Mouse (Mus musculus) macrophage (primary cell): ENCODE measurements around the gene Kremen1. TPM values are rescaled to one million over a fixed set of nuclear protein-coding genes. Genes with fewer than 3 reads are reported as not detected.

Source experiments
- H3K27ac ChIP-seq: fragments of 350-480 bp; formaldehyde crosslinking; 2 replicates; pipeline ENCODE4 v1.9.0; 2021
- H3K36me3 ChIP-seq: fragments of 350-480 bp; formaldehyde crosslinking; 2 replicates; pipeline ENCODE4 v1.9.0; 2021; ENCODE audit errors: inconsistent target
- H3K4me3 ChIP-seq: fragments of 350-480 bp; formaldehyde crosslinking; 2 replicates; pipeline ENCODE4 v1.9.0; 2021; ENCODE audit errors: inconsistent target
- H3K79me2 ChIP-seq: fragments of 350-480 bp; formaldehyde crosslinking; 2 replicates; pipeline ENCODE4 v1.9.0; 2021; ENCODE audit errors: inconsistent target
- WGBS: methylation state at CpG from one replicate; pipeline ENCODE4 v1.1.7; 2026; ENCODE audit warnings: inconsistent platforms; ENCODE audit not compliant: missing documents; 5-methylcytosine and 5-hydroxymethylcytosine counted together
- polyA plus RNA-seq: library from polyadenylated mRNA; stranded (reverse); fragments of 250-400 nt; gene quantifications from 3 replicates; pipeline ENCODE4 v1.2.4, GENCODE M21; 2018; ENCODE audit warnings: inconsistent platforms

Gene Kremen1
- polyA plus RNA-seq, 1 experiment from 2014 or later, result 6.3 TPM

DNA sequence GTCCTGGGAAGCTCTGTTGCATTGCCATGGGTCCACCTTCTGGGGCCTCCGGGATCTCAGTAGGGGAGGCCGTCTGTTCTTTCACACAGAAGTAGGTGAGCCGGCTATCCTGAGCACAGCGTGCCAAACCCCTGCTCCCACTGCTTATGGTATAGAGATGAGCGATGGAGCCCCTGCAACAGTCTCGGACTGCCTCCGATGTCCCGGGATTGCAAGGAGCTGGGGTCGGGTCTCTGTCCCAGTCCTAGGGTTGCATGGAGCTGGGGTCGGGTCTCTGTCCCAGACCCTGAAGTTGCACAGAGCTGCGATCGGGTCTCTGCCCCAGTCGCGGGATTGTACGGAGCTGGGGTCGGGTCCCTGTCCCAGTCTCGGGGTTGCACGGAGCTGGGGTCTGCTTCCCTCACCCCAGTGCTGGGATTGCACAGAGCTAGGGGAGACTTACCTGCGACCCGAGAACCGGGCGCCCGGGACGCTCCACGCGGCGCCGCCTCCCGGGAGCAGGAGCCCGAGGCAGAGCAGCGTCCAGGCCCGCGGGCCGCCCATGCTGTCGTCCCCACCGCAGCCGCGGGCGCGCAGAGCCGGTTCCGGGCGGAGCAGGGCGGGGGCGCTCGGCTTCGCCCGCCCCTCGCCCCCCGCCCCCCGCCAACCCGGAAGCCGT is 109.5 kb downstream of the Kremen1 start, which contains the start of gene Emid1:
Emid1 (minus strand) TSS at position 578 of the 658 bp plus-strand sequence.
- Histone ChIP-seq H3K79me2 (no peaks in the 10 kb centered on the region), H3K36me3 (no peaks in the 10 kb centered on the region), H3K27ac (no peak within 1 kb of the TSS), H3K4me3 (no peak within 1 kb of the TSS)
- 6% methylated on average over 33 of the region's 53 CpGs for WGBS

DNA sequence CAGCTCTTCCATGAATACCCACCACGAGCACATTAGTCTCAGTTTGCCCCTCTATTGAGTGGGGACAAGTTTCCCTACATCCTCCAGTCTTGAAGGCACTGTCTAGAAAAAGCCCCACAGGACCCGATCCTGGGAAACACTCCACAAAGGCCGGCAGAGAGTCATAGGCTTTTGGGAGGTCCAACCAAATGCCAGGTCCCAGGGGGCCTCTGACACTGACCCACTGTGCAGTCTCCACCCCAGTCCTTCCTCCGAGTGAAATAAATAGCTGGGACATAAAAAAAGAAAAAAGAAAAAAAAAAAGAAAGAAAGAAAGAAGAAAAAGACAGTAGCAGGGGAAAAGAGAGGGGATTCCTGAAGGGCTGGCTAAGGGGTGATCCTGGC is 110.1 kb downstream of the Kremen1 start:
- no peak overlapping the region for H3K27ac ChIP-seq
- no peaks in the 10 kb centered on the region for H3K79me2 ChIP-seq
- WGBS, result 42% methylated on average over 3 of the region's 4 CpGs
- H3K4me3 ChIP-seq, result no peak overlapping the region
- H3K36me3 ChIP-seq, result no peaks in the 10 kb centered on the region

DNA sequence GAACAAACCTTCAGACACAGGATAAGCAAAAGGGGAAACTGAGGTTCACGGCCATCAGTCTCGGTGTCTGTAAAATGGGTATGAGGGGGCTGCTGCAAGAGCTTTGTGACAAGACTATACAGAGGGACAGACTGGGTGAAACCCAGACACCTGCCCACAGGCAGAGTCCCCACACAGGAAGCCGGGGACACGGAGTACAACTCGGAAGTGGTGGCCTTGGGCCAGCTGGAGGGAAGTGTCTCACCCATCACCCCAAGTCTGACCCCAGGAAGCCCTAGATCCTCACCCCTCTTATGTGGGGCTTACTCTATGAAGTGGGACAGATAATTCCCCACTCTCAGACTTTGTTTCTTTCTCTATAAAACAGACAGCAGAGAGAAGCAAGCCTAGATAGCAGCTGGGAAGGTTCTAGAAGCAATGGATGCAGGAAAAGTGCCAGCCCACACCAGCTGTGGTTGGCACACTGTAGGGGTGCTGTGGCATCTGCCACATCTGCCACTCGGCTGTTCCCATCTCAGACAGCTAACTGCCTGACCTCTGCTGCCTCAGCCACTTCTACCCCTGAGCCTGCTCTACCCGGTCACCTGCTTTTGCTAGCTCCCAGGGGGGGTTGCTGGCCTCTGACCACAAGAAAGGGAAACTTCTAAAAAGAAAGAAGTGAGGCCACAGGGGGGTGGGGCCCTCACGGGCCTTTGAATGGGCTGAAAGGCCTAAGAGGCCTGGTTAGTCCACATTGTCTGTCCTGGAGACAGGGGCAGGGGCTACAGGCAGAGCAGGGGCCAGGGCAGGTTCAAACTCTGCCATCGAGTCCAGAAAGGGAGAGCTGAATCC is 110.7 kb downstream of the Kremen1 start:
- H3K36me3 ChIP-seq, result no peaks in the 10 kb centered on the region
- H3K27ac ChIP-seq, result no peak overlapping the region
- H3K4me3 ChIP-seq, result no peak overlapping the region
- no peaks in the 10 kb centered on the region for H3K79me2 ChIP-seq
- WGBS, result 35% methylated on average over 9 of the region's 9 CpGs

DNA sequence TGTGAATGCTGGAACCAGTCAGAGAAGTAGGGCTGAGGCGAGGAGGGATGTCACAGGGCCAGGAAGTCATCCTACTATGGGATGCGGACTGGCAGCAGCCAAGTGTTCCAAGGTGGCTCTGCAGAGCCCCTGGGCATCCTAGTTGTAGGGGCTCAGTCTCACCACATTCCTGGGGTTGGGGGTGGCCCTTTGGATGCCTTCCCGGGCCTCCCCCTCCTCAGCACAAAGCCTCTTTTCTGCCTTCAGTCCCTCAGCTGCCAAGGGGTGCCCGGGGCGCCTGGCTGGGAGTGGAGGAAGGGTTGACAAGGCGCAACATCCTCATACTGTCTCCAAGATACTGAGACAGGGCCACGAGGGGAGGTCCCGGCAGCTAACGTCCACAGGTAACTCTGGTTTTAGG is 111.4 kb downstream of the Kremen1 start:
- WGBS, result 74% methylated on average over 9 of the region's 9 CpGs
- no peak overlapping the region for H3K4me3 ChIP-seq
- no peaks in the 10 kb centered on the region for H3K36me3 ChIP-seq
- H3K79me2 ChIP-seq, result no peaks in the 10 kb centered on the region
- no peak overlapping the region for H3K27ac ChIP-seq

DNA sequence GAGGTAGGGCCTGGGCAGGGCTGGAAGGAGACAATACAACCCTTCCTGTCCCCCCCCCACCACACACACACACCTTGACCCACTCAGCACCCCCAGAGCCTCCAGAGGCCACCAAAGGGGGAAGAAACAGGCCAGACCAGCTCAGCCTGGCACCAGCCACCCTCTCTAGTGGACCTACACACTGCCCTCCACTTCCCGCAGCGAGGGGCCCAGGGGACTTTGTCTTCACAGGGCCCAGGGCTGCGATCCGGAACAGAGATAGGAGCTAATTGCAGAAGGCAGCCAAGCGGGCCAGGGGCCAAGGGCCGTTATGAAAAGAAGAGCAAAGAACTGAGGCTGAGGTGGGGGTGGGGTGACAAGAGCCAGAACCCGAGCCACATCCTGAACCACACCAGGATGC is 112.1 kb downstream of the Kremen1 start:
- Histone ChIP-seq H3K4me3 (no peak overlapping the region), H3K27ac (no peak overlapping the region), H3K79me2 (no peaks in the 10 kb centered on the region), H3K36me3 (no peaks in the 10 kb centered on the region)
- 24% methylated on average over 7 of the region's 7 CpGs for WGBS

DNA sequence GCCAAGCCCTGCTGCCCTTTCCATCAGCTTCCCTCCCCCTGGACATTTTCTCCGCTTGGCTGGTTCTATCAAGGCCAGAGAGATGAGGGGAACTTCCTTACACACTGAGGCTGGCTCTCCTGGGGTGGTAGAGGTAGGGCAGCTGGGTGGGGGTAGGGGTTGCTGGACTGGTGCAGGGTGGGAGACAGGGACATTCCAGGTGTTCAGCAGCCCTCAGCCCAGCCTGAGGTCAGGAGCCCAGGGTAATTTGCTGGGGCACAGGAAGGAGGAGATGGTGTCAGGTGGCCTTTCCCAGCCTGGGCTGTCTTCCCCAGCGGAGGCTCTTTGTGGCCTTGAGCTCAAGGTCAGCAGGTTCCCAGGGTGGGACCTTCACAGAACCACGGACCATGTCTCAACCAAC is 115.8 kb downstream of the Kremen1 start:
- 92% methylated on average over 3 of the region's 3 CpGs for WGBS
- no peaks in the 10 kb centered on the region for H3K36me3 ChIP-seq
- H3K4me3 ChIP-seq, result no peak overlapping the region
- H3K79me2 ChIP-seq, result no peaks in the 10 kb centered on the region
- no peak overlapping the region for H3K27ac ChIP-seq

DNA sequence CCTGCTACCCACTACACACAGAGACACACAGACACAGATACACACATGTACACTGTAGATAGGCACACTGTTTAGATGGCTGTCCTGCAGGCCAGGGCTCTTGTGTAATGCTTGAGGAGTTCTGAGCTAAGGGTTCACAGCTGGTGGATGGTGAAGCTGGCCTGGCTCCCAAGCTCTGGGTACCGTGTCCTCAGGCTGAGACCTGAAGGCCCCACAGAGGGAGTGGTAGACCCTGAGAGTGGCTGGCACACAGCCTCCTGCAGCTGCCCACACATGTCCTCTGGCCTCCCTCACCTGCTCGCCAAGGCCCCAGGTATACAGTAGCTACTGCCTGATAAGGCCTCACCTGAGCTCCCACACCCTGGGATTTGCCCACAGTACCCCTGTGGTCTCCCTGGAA is 119.4 kb downstream of the Kremen1 start:
- H3K27ac ChIP-seq, result no peak overlapping the region
- H3K4me3 ChIP-seq, result no peak overlapping the region
- H3K79me2 ChIP-seq, result no peaks in the 10 kb centered on the region
- 97% methylated on average over 2 of the region's 2 CpGs for whole genome bisulfite sequencing
- H3K36me3 ChIP-seq, result no peaks in the 10 kb centered on the region

Other genes starting within 250 kb of the Kremen1 start
- gene Rasl10a, start 203.4 kb downstream of the Kremen1 start, polyA plus RNA-seq, result not detected in 3 replicates
- gene Gas2l1, start 196.2 kb downstream of the Kremen1 start, polyA plus RNA-seq, result 29.9 to 46.7 TPM (median 32.6 TPM) in 3 replicates
- gene Rhbdd3, start 162.6 kb downstream of the Kremen1 start, polyA plus RNA-seq, result 7.5 to 13.4 TPM (median 8.4 TPM) in 3 replicates
- gene Ewsr1, start 162.3 kb downstream of the Kremen1 start, polyA plus RNA-seq, result 241 to 1,448 TPM (median 260 TPM) in 3 replicates
- gene Emid1, start 109.3 kb downstream of the Kremen1 start, polyA plus RNA-seq, result 0.53 to 0.57 TPM (median 0.54 TPM) in 3 replicates
- gene Znrf3, start 183.3 kb upstream of the Kremen1 start, polyA plus RNA-seq, result 1.6 to 2.9 TPM (median 2.1 TPM) in 3 replicates